Mouse (Mus musculus) embryonic fibroblast, embryonic 13.5 days (primary cell): Measurements from ENCODE around the gene Vangl2. TPM values are rescaled to one million over a fixed set of nuclear protein-coding genes. Genes with fewer than 3 reads are reported as not detected.
A peak's percentile ranks its signal among the peaks of the same experiment; 100 is the strongest.

ENCODE experiments used
- H3K27ac ChIP-seq: 2 replicates; pipeline ENCODE4 v1.5.1; 2012; ENCODE audit warnings: low read length, control low read depth, inconsistent platforms; ENCODE audit not compliant: insufficient read depth
- H3K4me1 ChIP-seq: 2 replicates; pipeline ENCODE4 v1.6.1; 2011; ENCODE audit warnings: low read length; ENCODE audit not compliant: control insufficient read depth, insufficient read depth
- H3K4me3 ChIP-seq: 2 replicates; pipeline ENCODE4 v1.5.1; 2011; ENCODE audit warnings: mild to moderate bottlenecking, control low read depth, low read length; ENCODE audit not compliant: insufficient read depth
- CTCF ChIP-seq: IDR thresholded peaks from 2 replicates; pipeline ENCODE4 v1.5.1; 2011; ENCODE audit warnings: mild to moderate bottlenecking, control low read depth, low read length, moderate library complexity, borderline replicate concordance; ENCODE audit not compliant: insufficient read depth
- POLR2A ChIP-seq: IDR thresholded peaks from 2 replicates; pipeline ENCODE4 v1.6.1; 2011; ENCODE audit warnings: low read depth, mild to moderate bottlenecking, control low read depth, low read length, moderate library complexity
- polyA plus RNA-seq: library from polyadenylated mRNA; stranded (reverse); fragments of >200 nt; gene quantifications from 2 replicates; pipeline ENCODE4 v1.2.4, GENCODE M21; 2011; ENCODE audit warnings: low read depth; ENCODE audit not compliant: missing spikeins, insufficient read length

Vangl2 gene
- polyA plus RNA-seq, result 9.1 and 12.3 TPM in 2 replicates

- TF ChIP-seq CTCF (no peak), POLR2A (no peak)
- H3K27ac ChIP-seq, result no peak within 1 kb of the TSS
- no peaks in the 10 kb centered on the region for H3K4me1 ChIP-seq
- H3K4me3 ChIP-seq, result peak within 1 kb of the TSS; percentile 36
Measured at GRCm38 (mm10) chr1:172028394-172029275, at the start of gene Vangl2. TSS of gene Vangl2 (minus strand) at chr1:172028444.

DNA sequence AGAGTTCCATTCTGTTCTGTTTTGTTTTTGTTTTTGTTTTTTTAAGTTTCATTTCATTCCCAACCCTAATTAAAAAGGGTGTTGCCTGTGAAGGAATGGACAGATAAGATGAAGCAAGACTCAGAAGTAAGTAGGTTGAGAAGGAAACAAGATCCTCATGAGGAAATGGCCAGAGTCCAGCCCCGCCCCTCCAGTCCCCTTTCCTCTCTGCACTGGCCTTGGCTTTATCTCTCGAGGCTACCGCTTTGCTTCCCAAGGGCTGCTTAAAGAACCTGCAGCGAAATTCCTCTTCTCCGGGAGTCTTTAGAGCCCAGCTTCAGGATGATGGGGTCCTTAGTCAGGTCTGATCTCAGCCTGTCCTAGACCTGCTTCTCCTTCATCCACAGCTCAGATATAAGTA, 49.7 kb upstream of the Vangl2 start:
- no peak overlapping the region for H3K4me3 ChIP-seq
- H3K4me1 ChIP-seq, result no peaks in the 10 kb centered on the region
- TF ChIP-seq POLR2A, result no peak
- no peak for TF ChIP-seq CTCF
- no peak overlapping the region for H3K27ac ChIP-seq

- no peak overlapping the region for H3K4me3 ChIP-seq
- no peak for TF ChIP-seq POLR2A
- no peak for TF ChIP-seq CTCF
- no peak overlapping the region for H3K27ac ChIP-seq
- no peaks in the 10 kb centered on the region for H3K4me1 ChIP-seq
Measured at GRCm38 (mm10) chr1:172072604-172073003, 44.4 kb upstream of the Vangl2 start.

DNA sequence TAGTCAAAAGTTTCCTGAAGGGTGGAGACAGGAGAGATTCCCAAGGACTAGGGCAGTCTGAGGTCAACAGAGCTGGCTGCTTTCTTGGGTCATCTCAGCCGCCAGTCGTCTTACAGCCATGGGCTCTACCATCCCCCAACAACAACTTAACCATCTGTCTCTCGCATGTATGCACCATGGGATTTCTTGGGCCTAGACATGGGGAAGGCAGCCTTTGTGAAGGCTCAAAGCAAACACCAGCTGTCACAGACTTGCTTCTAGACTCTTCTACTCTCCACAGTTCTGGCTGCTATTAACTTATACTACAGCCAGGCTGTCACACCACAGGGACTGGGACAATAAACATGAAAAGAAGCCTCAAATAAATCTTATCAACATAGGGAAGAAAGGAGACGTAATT, 43.3 kb upstream of the Vangl2 start:
- H3K4me1 ChIP-seq, result no peaks in the 10 kb centered on the region
- TF ChIP-seq CTCF, result no peak
- no peak for TF ChIP-seq POLR2A
- no peak overlapping the region for H3K4me3 ChIP-seq
- H3K27ac ChIP-seq, result no peak overlapping the region

GRCm38 (mm10) chr1:172070227-172070626, 42.0 kb upstream of the Vangl2 start:
- Histone ChIP-seq H3K27ac (no peak overlapping the region), H3K4me1 (no peaks in the 10 kb centered on the region), H3K4me3 (no peak overlapping the region)
- TF ChIP-seq CTCF, result no peak
- no peak for TF ChIP-seq POLR2A

GRCm38 (mm10) chr1:172064613-172065141, 36.4 kb upstream of the Vangl2 start:
- H3K27ac ChIP-seq, result no peak overlapping the region
- H3K4me3 ChIP-seq, result no peak overlapping the region
- no peak for TF ChIP-seq POLR2A
- TF ChIP-seq CTCF, result no peak
- no peaks in the 10 kb centered on the region for H3K4me1 ChIP-seq

DNA sequence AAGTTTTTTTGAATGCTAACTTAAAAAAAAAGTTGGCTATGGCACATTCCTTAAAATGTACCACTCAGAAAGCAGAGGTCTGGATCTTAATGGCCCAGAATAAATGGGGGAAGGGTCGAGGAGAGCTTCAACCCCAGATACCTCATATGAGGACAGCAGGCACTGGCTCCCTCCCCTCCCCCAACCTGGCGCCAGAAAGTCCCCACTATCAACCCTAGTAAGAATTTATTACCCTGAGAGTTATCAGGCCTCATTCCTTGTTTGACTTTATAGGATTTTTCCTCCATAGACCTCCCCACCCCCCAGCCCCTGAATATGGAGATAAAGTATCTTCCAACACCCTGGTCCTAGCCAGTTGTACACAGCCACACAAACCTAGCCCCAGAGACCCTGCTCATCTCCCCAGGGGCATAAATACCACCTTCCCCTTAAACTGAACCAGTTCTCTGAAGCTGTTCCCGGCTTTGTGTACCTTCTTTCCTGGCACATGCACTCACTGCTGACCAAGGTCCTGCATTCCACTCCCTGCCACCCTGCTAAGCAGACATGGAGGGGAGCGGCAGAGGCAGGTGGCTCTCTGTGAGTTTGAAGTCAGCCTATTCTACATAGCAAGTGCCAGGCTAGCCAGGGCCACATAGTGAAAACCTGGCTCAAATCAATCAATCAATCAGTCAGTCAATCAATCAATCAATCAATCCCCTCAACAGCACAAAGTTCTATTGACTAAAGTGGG, 35.2 kb upstream of the Vangl2 start:
- Histone ChIP-seq H3K4me1 (no peaks in the 10 kb centered on the region), H3K27ac (no peak overlapping the region), H3K4me3 (no peak overlapping the region)
- TF ChIP-seq CTCF (no peak), POLR2A (no peak)

DNA sequence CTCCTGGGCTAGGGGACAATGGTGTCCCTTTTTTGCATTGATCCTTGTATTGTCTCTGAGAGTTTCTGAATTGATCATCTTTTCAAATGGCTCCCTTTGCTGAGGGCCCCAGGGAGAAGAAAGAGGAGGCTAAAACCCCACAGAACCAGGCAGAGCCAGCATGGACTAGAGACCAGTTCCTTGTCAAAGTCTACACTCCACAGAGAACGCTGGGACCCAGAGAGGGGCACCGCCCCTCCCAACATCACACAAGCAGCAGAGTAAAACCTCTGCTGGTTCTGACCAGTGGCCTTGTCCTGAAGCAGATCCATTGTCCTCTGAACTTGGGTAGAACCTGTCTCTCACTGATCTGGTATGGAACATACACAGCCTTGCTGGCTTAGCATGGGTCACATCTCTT, 33.9 kb upstream of the Vangl2 start:
- H3K4me3 ChIP-seq, result no peak overlapping the region
- TF ChIP-seq CTCF, result no peak
- no peak for TF ChIP-seq POLR2A
- no peaks in the 10 kb centered on the region for H3K4me1 ChIP-seq
- no peak overlapping the region for H3K27ac ChIP-seq

DNA sequence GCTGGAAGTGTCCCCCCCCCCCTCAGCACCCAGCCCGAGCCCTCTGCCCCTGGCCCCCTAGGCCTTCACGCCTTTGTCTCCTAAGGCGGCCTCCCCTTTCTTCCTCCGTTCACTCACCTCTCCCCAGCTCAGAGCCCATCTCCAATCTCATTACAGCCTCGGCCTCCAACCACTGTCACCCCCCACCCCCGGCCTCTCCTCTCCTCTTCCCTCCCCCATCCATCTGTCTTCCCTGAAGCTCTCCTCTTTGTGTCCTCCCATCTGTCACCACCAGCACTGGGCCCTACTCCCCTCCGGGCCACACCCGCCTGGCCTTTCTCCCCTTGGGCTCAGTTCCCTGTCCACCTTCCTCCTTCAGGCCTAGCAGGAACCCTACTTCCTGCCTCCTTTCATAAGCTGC, 33.0 kb upstream of the Vangl2 start:
- TF ChIP-seq POLR2A, result no peak
- no peak for TF ChIP-seq CTCF
- H3K4me1 ChIP-seq, result no peaks in the 10 kb centered on the region
- H3K27ac ChIP-seq, result no peak overlapping the region
- H3K4me3 ChIP-seq, result no peak overlapping the region

DNA sequence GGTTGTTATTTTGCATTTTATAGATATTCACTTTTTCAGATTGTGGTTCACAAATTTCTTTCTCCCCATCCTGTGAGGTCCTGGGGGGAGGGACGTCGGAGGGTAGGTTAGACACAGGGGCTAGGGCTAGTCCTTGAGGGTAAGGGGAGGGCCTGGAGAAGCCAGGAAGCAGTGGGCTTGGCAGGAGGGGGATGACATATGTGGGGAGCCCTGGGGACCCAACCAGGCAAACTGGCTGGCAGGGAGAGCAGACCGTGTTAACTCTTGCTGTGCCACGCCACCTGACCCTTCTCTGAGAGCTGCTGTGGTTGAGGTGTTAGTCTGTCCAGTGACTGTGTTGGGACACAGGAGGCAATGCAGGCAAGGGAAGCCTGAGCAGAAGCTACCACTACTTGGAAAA, 32.4 kb upstream of the Vangl2 start:
- Histone ChIP-seq H3K4me3 (no peak overlapping the region), H3K4me1 (no peaks in the 10 kb centered on the region), H3K27ac (no peak overlapping the region)
- TF ChIP-seq CTCF (no peak), POLR2A (no peak)
